Comparison of ENCODE assay signal across 9 mouse cellular contexts in the genomic region with DNA sequence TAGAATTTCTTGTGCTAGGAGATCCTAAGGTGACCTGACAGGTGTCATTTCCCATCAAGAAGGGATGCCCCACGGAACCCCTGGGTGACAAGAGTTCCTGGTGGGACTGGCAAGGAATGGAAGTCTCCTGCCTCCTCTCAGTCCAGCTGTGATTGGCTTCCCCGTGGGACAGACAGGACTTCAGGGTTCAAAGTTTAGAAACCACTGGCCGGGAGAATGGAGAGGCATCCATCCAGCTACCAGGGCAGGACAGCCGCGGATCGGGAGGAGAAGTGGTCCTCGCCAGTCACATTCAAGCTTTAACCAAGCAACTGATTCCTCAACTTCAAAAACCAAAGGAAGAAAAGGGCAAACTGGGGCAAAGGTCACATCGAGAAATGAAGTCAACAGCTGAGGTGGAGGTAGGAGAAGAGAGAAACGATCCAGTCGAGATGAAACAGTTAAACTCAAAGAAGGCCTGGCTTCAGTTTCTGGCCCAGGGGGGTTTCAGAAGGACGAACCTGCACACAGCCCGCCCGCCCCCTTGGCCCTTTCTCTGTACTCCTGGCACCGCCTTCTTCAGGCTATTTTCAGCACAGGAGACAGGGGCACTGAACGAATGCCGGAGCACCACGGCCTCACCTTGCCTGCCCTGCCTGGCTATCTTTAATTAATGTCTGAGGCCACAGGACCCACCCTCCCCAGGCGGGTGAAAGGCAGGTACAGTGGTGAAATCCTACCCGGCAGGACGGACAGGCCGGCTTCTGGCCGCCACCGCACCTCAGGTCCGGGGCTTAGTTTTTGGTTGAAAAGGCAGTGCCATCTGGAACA. TPM values are rescaled to one million over a fixed set of nuclear protein-coding genes. Genes with fewer than 3 reads are reported as not detected.
A peak's percentile ranks its signal among the peaks of the same experiment; 100 is the strongest.
DNase-seq lines count a peak whose midpoint lies in the region; ATAC-seq and TF ChIP-seq lines count a peak whose summit lies in the region.
"Had no signal": no experiment of that assay in that cellular context is flagged by ENCODE, and none has a peak within 500 bp of the region (broad histone marks: within the 10 kb centered on the region; RNA-seq: fewer than 3 reads in every experiment).

No protein-coding gene starts in this region.

- TF ChIP-seq CTCF in lung, embryonic 14.5 days (IDR thresholded peaks at IDR 0.05; ENCODE audit: low read depth): no peak

- peak overlapping the region; percentile 81; the same call in 1 of the 2 replicates for H3K4me3 ChIP-seq in lung, embryonic 14.5 days (ENCODE audit: low read depth, low read length)
- H3K4me3 ChIP-seq in midbrain, embryonic 16.5 days (ENCODE audit: low read depth, low read length): no peak overlapping the region
- H3K4me3 ChIP-seq: erythroblast, embryonic 14.5 days had no signal

- no peak overlapping the region for H3K9ac ChIP-seq in lung, embryonic 14.5 days
- no peak overlapping the region for H3K9ac ChIP-seq in midbrain, embryonic 16.5 days (ENCODE audit: low read depth, low read length)

- no peak for ATAC-seq in lung, embryonic 14.5 days (ENCODE audit: insufficient read depth)
- ATAC-seq in midbrain, embryonic 16.5 days: no peak
- ATAC-seq in megakaryocyte, adult 5-6 weeks (ENCODE audit: poor library complexity, severe bottlenecking): no peak

- peaks cover 56% of the 10 kb centered on the region for H3K4me1 ChIP-seq in lung, embryonic 14.5 days (ENCODE audit: insufficient read depth)
- peaks cover 59% of the 10 kb centered on the region for H3K4me1 ChIP-seq in midbrain, embryonic 16.5 days (ENCODE audit: control insufficient read depth, insufficient read depth, low read length)

- H3K9me3 ChIP-seq in lung, embryonic 14.5 days (ENCODE audit: low read depth, low read length): no peaks in the 10 kb centered on the region
- H3K9me3 ChIP-seq in midbrain, embryonic 16.5 days (replicated peaks; ENCODE audit: control insufficient read depth, low read length, poor library complexity, severe bottlenecking): no peaks in the 10 kb centered on the region

- 0 out of 2 replicates have a peak, but pooled peaks cover 9% of the 10 kb centered on the region for H3K36me3 ChIP-seq in lung, embryonic 14.5 days (ENCODE audit: insufficient read depth)
- H3K36me3 ChIP-seq in midbrain, embryonic 16.5 days (ENCODE audit: control insufficient read depth, insufficient read depth, low read length): 0 out of 2 replicates have a peak, but pooled peaks cover 2% of the 10 kb centered on the region

- peak overlapping the region; percentile 94 for H3K4me2 ChIP-seq in lung, embryonic 14.5 days
- H3K4me2 ChIP-seq in midbrain, embryonic 16.5 days (ENCODE audit: low read length): peak overlapping the region; percentile 8; the same call in 1 of the 2 replicates

- 65% methylated on average over 24 of the region's 24 CpGs for WGBS in lung, embryonic 14.5 days
- 70% methylated on average over 24 of the region's 24 CpGs for WGBS in midbrain, embryonic 16.5 days

- no peak for DNase-seq in lung, embryonic 14.5 days
- no peak for DNase-seq in lung, postnatal 14 days
- DNase-seq in heart, adult 9 months (ENCODE audit: low spot score in 2 of 2): peak; percentile 53 to 69
- DNase-seq in kidney, adult 8-10 months: peak; percentile 68 to 74
- DNase-seq in spleen, adult 18-20 months: no peak
- no peak for DNase-seq in adrenal gland, adult 8-10 months

- H3K27ac ChIP-seq in lung, embryonic 14.5 days (ENCODE audit: low read depth): no peak overlapping the region
- no peak overlapping the region for H3K27ac ChIP-seq in midbrain, embryonic 16.5 days (ENCODE audit: low read length)

- no peaks in the 10 kb centered on the region for H3K27me3 ChIP-seq in lung, embryonic 14.5 days (ENCODE audit: insufficient read depth, low read length)
- H3K27me3 ChIP-seq in midbrain, embryonic 16.5 days (ENCODE audit: control insufficient read depth, insufficient read depth, low read depth, low read length): no peaks in the 10 kb centered on the region

RNA-seq across cellular contexts. Expression of a gene that starts 6.0 kb away (rescaled TPM):
- polyA plus RNA-seq in lung, embryonic 14.5 days (2014; fragmentation: Nextera tagmentation; extraction: Ambion mirVana): 29.9 and 30.2 TPM in 2 replicates
- polyA plus RNA-seq in midbrain, embryonic 16.5 days (2015; fragmentation: Nextera tagmentation; extraction: Ambion mirVana): 6.5 and 7.5 TPM in 2 replicates
- 61.3 and 66.5 TPM in 2 replicates for total RNA-seq in megakaryocyte, adult 5-6 weeks (2015)
- total RNA-seq in megakaryocyte, adult 5-6 weeks (2017): 64.9 and 75.6 TPM in 2 replicates
- total RNA-seq in adrenal gland, adult 8-10 months (2022): 10 to 100 TPM; 23.3 to 29.6 (median 26.4) TPM

RNA-seq across cellular contexts. Expression of a gene that starts 51.1 kb away (rescaled TPM):
- polyA plus RNA-seq in lung, embryonic 14.5 days (2014; fragmentation: Nextera tagmentation; extraction: Ambion mirVana): 1.3 TPM in 1 of 2 replicates, not detected in the other
- 0.47 TPM in 1 of 2 replicates, not detected in the other for polyA plus RNA-seq in midbrain, embryonic 16.5 days (2015; fragmentation: Nextera tagmentation; extraction: Ambion mirVana)
- total RNA-seq in megakaryocyte, adult 5-6 weeks (2015): not detected in 2 replicates
- not detected in 2 replicates for total RNA-seq in megakaryocyte, adult 5-6 weeks (2017)
- not detected for total RNA-seq in adrenal gland, adult 8-10 months (2022)
- polyA plus RNA-seq: erythroblast, embryonic 14.5 days had no signal

Comparison
In these comparisons a context has a peak if more than half of its experiments do, and no peak if none do; other contexts are left out.
1. DNase-seq: peak in heart, adult 9 months (2 of 2) and kidney, adult 8-10 months (2 of 2); none in lung, embryonic 14.5 days (single experiment), lung, postnatal 14 days (single experiment), spleen, adult 18-20 months (0 of 2) and adrenal gland, adult 8-10 months (single experiment).